Mouse (Mus musculus) kidney, adult 2 months (tissue): Measurements from ENCODE around the gene Helq.

ENCODE experiments used
- CTCF ChIP-seq: fragments of 200-500 bp; conservative IDR thresholded peaks from 2 replicates; pipeline ENCODE4 v1.5.1; 2011; ENCODE audit warnings: low read depth, mild to moderate bottlenecking, control low read depth, low read length, moderate library complexity, mixed read lengths; ENCODE audit not compliant: insufficient read depth, insufficient read length
- POLR2A ChIP-seq: fragments of 200-500 bp; IDR thresholded peaks from one replicate; pipeline ENCODE4 v1.6.1; 2011; ENCODE audit warnings: low read depth, low read length, control low read depth

- TF ChIP-seq CTCF, result no peak
- TF ChIP-seq POLR2A, result no peak
These were observed 10.9 kb downstream of the Helq start for GRCm38 (mm10) chr5:100787527-100787926.
